Mouse (Mus musculus): ENCODE measurements around the gene Il24. TPM values are rescaled to one million over a fixed set of nuclear protein-coding genes. Genes with fewer than 3 reads are reported as not detected.

The Il24 gene
- not detected for polyA plus RNA-seq (2017; shearing (Covaris generic))

GRCm38 (mm10) chr1:130887354-130887753 lies at the start of gene Il24:
Gene Il24 (minus strand): TSS chr1:130887454.

GRCm38 (mm10) chr1:130911401-130912010 lies 24.3 kb upstream of the Il24 start, which contains the start of gene Il20:
Gene Il20 (minus strand): TSS chr1:130911451.

DNA sequence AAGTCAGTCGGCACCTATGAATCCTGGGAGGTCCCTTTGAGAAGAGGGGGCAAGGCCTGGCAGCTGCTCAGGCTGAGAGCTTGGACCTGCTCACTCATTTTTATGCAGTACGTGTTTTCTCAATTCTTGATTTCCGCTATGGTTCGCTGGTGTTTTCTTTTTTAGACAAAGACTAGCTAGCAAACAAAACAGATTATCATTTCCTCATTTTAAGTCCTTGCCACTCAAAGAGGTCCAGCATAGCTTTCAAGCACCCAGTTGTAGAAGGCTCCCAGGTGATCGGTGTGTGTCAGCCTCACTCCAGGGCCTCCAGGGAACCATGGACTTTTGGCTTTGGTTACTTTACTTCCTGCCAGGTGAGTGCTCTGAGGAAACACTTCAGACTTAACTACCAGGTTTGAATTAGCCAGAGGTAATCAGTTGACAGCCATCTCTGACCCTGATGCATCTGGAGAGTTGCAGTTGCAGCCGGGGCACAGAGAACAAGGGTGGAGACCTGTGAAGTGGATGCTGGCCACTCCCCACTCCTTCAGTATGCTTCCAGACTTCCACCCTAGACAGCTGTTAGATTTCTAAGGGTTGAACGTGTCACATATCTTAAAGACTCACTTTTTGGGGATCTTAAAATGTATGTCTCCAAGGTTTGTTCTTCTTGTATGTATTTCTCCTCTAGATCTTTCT lies 21.6 kb downstream of the Il24 start, which contains the start of gene Fcmr:
TSS of gene Fcmr (plus strand) at position 129 of the 681 bp plus-strand sequence.

Other genes with a start within 250 kb of the Il24 start
- 0.09 TPM for gene C4bp, start 225.8 kb downstream of the Il24 start, polyA plus RNA-seq (2017; shearing (Covaris generic))
- gene Gm29427, start 171.7 kb downstream of the Il24 start, polyA plus RNA-seq (2017; shearing (Covaris generic)), result not detected
- gene Yod1, start 170.1 kb downstream of the Il24 start, polyA plus RNA-seq (2017; shearing (Covaris generic)), result 7.0 TPM
- 6.1 TPM for gene Pfkfb2, start 158.2 kb downstream of the Il24 start, polyA plus RNA-seq (2017; shearing (Covaris generic))
- 0.71 TPM for gene AA986860, start 155.5 kb downstream of the Il24 start, polyA plus RNA-seq (2017; shearing (Covaris generic))
- 0.67 TPM for gene Fcamr, start 86.6 kb downstream of the Il24 start, polyA plus RNA-seq (2017; shearing (Covaris generic))
- gene Pigr, start 60.8 kb downstream of the Il24 start, polyA plus RNA-seq (2017; shearing (Covaris generic)), result 0.14 TPM
- 5.2 TPM for gene Fcmr, start 21.8 kb downstream of the Il24 start, polyA plus RNA-seq (2017; shearing (Covaris generic))
- not detected for gene Il20, start 24.0 kb upstream of the Il24 start, polyA plus RNA-seq (2017; shearing (Covaris generic))
- gene Il19, start 52.7 kb upstream of the Il24 start, polyA plus RNA-seq (2017; shearing (Covaris generic)), result not detected
- 4.9 TPM for gene Il10, start 132.4 kb upstream of the Il24 start, polyA plus RNA-seq (2017; shearing (Covaris generic))
- gene Mapkapk2, start 210.4 kb upstream of the Il24 start, polyA plus RNA-seq (2017; shearing (Covaris generic)), result 7.3 TPM

All from CD4-positive, CD25-positive, alpha-beta regulatory T cell, adult 9 weeks (primary cell).